Mouse (Mus musculus): ENCODE results near the gene Slc38a1.

DNA sequence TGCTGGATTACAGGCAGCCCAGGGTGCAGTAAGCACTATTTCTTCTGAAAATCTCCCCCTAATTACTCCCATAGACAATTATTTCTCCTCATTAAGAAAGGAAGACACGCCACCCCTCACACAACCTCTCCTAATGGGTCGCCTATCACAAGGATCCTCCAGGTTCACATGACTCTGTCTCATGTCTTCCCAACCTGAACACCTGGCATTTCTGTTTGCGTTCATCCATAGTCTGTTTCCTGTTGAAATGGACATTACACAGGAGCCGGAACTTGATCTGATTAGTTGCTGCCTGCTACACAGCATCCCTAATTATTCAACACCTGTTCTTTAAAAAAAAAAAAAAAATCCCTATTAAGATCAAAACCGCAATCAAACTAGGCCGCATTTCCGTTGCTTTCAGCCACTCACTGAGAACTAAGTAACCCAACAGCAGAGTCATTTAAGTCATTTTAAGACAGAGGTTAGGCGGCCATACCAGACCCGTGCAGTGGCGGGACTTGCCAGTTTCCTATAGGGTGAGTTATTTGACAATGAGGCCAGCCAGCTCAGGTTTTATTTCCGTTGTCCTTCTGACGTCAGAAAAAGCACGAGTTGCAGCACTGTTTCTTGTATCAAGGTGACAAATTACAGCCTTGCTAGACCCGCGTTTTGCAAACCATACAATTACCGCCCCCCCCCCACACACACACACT is 2.3 kb downstream of the Slc38a1 start:
- TF ChIP-seq POLR2A (IDR thresholded peaks at IDR 0.05; ENCODE audit: control insufficient read depth, extremely low read depth, insufficient read depth, low read length, poor library complexity) = no peak
- no peak for TF ChIP-seq CTCF (IDR thresholded peaks at IDR 0.05; ENCODE audit: borderline replicate concordance, control insufficient read depth, extremely low read depth, insufficient read depth, low read length, poor library complexity)

Measured in thymus, adult 2 months (tissue).